Mouse (Mus musculus) intestine, embryonic 14.5 days (tissue): Measurements from ENCODE around the gene Fcgr2b. TPM values are rescaled to one million over a fixed set of nuclear protein-coding genes. Genes with fewer than 3 reads are reported as not detected.
"Not testable (repeated sequence)": the region's sequence is repeated elsewhere in the genome, so short reads cannot be mapped to it uniquely, and the experiment has no call there.

Source experiments
- ATAC-seq: fragments of 200-750 bp; cut with Nextera tagmentation; replicated peaks from 2 replicates; pipeline ENCODE4 v1.8.0; 2017; ENCODE audit warnings: low read depth, moderate number of reproducible peaks, moderate TSS enrichment, moderate library complexity; ENCODE audit not compliant: low FRiP score, low TSS enrichment
- DNase-seq: peaks from one replicate; pipeline ENCODE4 v3.0.0-alpha.2; 2018; ENCODE audit warnings: low spot score
- H3K27ac ChIP-seq: fragments of 300-500 bp; sonication (generic); 2 replicates; pipeline ENCODE4 v1.5.1; 2014; ENCODE audit warnings: low read depth, mild to moderate bottlenecking, control low read depth
- H3K27me3 ChIP-seq: fragments of 300-500 bp; sonication (generic); replicated peaks from 2 replicates; pipeline ENCODE4 v1.6.1; 2014; ENCODE audit warnings: low read length, control low read depth; ENCODE audit not compliant: control insufficient read depth, insufficient read depth
- H3K36me3 ChIP-seq: fragments of 300-500 bp; sonication (generic); 2 replicates; pipeline ENCODE4 v1.6.1; 2014; ENCODE audit warnings: low read length, control low read depth; ENCODE audit not compliant: control insufficient read depth, insufficient read depth
- H3K4me1 ChIP-seq: fragments of 300-500 bp; sonication (generic); replicated peaks from 2 replicates; pipeline ENCODE4 v1.6.1; 2014; ENCODE audit warnings: low read length, control low read depth, mixed read lengths; ENCODE audit not compliant: control insufficient read depth, insufficient read depth
- H3K4me2 ChIP-seq: fragments of 300-500 bp; sonication (generic); 2 replicates; pipeline ENCODE4 v1.6.1; 2014; ENCODE audit warnings: low read length
- H3K4me3 ChIP-seq: fragments of 300-500 bp; sonication (generic); 2 replicates; pipeline ENCODE4 v1.5.1; 2014; ENCODE audit warnings: low read depth, low read length, control low read depth, mixed read lengths
- H3K9ac ChIP-seq: fragments of 300-500 bp; sonication (generic); 2 replicates; pipeline ENCODE4 v1.6.1; 2014; ENCODE audit warnings: mild to moderate bottlenecking, low read length
- H3K9me3 ChIP-seq: fragments of 300-500 bp; sonication (generic); 2 replicates; pipeline ENCODE4 v1.6.1; 2016; ENCODE audit warnings: low read length, control low read depth; ENCODE audit not compliant: control insufficient read depth
- WGBS: fragments of 180-500 bp; shearing (Covaris S2); extraction: QIAGEN DNeasy Blood & Tissue Kit; methylation state at CpG from one replicate; pipeline ENCODE4 v1.1.7; 2014; 5-methylcytosine and 5-hydroxymethylcytosine counted together
- polyA plus RNA-seq: library from polyadenylated mRNA; unstranded; fragments of >200 nt; fragmentation: Nextera tagmentation; extraction: Ambion mirVana; gene quantifications from 2 replicates; pipeline ENCODE4 v1.2.1, GENCODE M21; 2014

The Fcgr2b gene
- polyA plus RNA-seq, 1 experiment from 2014 or later = 1.1 TPM

DNA sequence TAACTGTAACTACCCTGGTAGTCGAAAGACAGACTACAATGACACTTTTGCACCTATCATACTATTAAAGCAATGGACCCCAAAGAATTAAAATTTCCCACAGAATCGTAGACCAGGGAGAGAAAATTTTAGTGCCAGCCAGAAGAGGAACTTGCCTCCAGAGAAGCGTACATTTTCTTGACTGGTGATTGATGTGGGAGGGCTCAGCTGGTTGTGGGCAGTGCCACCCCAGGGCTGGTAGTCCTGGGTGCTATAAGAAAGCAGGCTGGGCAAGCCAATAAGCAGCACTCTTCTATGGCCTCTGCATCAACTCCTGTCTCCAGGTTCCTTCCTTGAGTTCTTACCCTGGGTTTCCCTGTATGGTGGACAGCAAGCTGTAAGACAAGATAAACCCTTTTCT, 8.7 kb upstream of the Fcgr2b start:
- no peak overlapping the region for H3K9ac ChIP-seq
- WGBS = 86% methylated on average over 3 of the region's 3 CpGs
- no peak overlapping the region for H3K4me3 ChIP-seq
- H3K27me3 ChIP-seq = no peaks in the 10 kb centered on the region
- no peak overlapping the region for H3K27ac ChIP-seq
- DNase-seq (no peak), ATAC-seq (no peak)
- H3K4me2 ChIP-seq = no peak overlapping the region
- H3K4me1 ChIP-seq = no peaks in the 10 kb centered on the region
- no peaks in the 10 kb centered on the region for H3K36me3 ChIP-seq
- H3K9me3 ChIP-seq = no peaks in the 10 kb centered on the region

DNA sequence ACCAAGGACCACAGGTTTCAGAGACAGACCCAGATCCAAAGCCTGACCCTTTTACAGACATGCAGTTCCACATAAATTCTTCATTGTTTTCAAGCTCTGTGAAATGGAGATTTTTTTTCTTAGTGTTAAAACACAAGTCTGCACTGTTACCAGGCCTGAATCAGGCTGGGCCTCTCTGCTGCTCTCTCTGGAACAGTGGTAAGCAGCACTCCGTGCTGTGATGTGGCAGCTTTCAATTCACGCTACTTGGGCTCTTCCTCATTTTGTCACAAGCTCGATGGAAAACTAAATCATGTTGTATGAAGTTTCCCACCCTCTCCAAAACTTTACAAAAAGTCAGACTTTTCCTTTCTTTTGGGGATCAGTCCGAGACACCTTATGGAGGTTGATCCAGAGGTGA, 6.7 kb upstream of the Fcgr2b start:
- Histone ChIP-seq H3K4me3 (no peak overlapping the region), H3K36me3 (no peaks in the 10 kb centered on the region), H3K27me3 (no peaks in the 10 kb centered on the region), H3K9ac (no peak overlapping the region), H3K9me3 (no peaks in the 10 kb centered on the region), H3K4me2 (no peak overlapping the region), H3K4me1 (no peaks in the 10 kb centered on the region), H3K27ac (no peak overlapping the region)
- 92% methylated on average over 4 of the region's 4 CpGs for WGBS
- DNase-seq = no peak
- no peak for ATAC-seq

DNA sequence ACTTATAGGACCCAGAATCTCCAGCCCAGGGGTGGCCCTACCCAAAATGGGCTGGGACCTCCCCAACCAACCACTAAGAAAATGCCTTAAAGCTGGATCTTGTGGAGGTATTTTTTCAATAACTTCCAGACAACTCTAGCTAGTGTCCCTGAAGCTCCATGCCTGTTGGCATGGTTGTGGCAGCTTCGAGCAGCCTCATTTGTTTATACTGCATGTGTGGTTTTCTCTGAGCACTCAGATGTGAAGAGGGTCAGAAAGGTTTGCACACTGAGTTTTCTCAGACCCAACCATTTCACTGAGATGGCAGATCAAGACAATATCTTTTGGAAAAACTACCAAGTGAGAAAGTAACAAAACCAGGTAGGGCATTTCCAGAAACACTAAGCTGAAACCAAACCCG, 6.0 kb upstream of the Fcgr2b start:
- no peak overlapping the region for H3K4me2 ChIP-seq
- H3K27me3 ChIP-seq = no peaks in the 10 kb centered on the region
- no peaks in the 10 kb centered on the region for H3K9me3 ChIP-seq
- WGBS = 64% methylated on average over 2 of the region's 2 CpGs
- H3K27ac ChIP-seq = no peak overlapping the region
- ATAC-seq (no peak), DNase-seq (no peak)
- H3K4me3 ChIP-seq = no peak overlapping the region
- no peaks in the 10 kb centered on the region for H3K4me1 ChIP-seq
- no peak overlapping the region for H3K9ac ChIP-seq
- no peaks in the 10 kb centered on the region for H3K36me3 ChIP-seq

DNA sequence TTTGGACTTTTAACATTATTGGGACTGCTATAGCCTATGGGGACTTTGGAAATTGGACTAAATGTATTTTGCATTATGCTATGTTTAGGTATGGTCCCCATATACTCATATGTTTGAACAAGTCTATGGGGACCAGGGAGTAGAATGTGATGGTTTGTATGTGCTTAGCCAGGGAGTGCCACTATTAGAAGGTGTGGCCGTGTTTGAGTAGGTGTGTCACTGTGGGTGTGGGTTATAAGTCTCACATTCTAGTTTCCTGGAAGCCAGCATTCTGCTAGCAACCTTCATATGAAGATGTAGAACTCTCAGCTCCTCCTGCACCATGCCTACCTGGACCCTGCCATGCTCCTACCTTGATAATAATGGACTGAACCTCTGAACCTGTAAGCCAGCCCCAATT, 5.3 kb upstream of the Fcgr2b start:
- ATAC-seq, H3K4me2 ChIP-seq, H3K9ac ChIP-seq, DNase-seq, H3K27me3 ChIP-seq, H3K4me3 ChIP-seq, H3K27ac ChIP-seq, H3K36me3 ChIP-seq, H3K4me1 ChIP-seq, H3K9me3 ChIP-seq: not testable (repeated sequence)
- 71% methylated on average over 1 of the region's 1 CpGs for WGBS

DNA sequence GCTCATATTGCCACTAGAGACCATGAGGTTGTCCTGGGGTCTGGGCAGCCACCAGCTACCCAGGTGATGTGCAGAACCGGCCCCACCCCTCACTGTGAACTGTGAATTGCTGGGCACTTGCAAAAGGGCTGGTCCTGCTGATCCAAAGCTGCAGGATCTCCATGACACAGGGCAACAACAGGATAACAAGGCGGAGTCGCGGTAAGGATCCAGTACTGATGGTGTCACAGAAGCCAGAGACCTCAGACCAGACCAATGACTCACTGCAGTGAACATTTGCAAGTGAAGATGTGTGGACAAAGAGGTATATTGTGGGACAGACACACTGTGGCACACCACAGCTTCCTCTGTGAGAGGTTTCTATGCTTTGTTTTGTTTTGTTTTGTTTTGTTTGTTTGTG, 2.3 kb upstream of the Fcgr2b start:
- no peak for ATAC-seq
- WGBS = 79% methylated on average over 4 of the region's 4 CpGs
- H3K27me3 ChIP-seq = no peaks in the 10 kb centered on the region

DNA sequence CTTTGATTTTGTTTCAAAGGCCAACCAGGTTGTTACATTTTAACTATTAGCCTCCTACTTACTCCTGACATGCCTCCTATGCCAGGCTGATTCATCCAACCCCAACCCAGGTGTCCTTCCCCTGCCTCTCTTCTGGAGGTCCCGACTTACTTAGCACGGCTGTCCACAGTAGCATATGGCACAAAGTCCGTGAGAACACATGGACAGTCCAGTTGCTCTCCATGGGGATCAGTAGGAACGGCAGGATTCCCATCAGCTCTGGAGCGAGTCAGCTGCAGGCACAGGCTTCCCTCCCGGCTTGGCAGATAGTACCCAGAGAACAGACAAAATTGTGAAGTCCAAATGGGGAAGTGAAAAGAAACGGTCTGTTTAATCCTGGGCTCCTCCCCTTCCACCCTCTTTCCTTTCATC, 591 bp downstream of the Fcgr2b start:
- Histone ChIP-seq H3K9me3 (no peaks in the 10 kb centered on the region), H3K4me3 (no peak overlapping the region), H3K27me3 (no peaks in the 10 kb centered on the region), H3K27ac (no peak overlapping the region), H3K4me2 (no peak overlapping the region), H3K4me1 (no peaks in the 10 kb centered on the region), H3K36me3 (no peaks in the 10 kb centered on the region), H3K9ac (no peak overlapping the region)
- ATAC-seq (no peak), DNase-seq (no peak)
- WGBS = 74% methylated on average over 7 of the region's 7 CpGs

More for the DNA sequence above, 2.3 kb upstream of the Fcgr2b start:
- Histone ChIP-seq H3K9me3 (no peaks in the 10 kb centered on the region), H3K4me2 (no peak overlapping the region), H3K36me3 (no peaks in the 10 kb centered on the region), H3K4me3 (no peak overlapping the region), H3K27ac (no peak overlapping the region), H3K9ac (no peak overlapping the region), H3K4me1 (no peaks in the 10 kb centered on the region)
- DNase-seq = no peak

DNA sequence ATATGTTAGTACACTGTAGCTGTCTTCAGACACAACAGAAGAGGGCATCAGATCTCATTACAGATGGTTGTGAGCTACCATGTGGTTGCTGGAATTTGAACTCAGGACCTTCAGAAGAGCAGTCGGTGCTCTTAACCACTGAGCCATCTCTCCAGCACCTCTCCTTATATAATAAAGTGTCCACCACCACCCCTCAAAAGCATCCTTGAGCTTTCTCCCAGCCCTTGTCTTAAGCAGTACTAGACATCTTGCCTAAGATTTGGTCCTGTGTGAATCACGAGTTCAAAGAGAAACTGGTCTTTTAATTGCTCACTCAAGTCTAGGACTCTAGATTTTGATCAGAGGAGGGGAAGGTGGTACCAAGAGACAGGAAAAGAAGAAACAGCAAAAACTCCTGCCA, 997 bp downstream of the Fcgr2b start:
- not testable (repeated sequence) for H3K27me3 ChIP-seq, ATAC-seq, H3K4me1 ChIP-seq, H3K9me3 ChIP-seq, H3K4me3 ChIP-seq, H3K27ac ChIP-seq, H3K9ac ChIP-seq, H3K36me3 ChIP-seq, H3K4me2 ChIP-seq, DNase-seq
- WGBS = 67% methylated on average over 2 of the region's 2 CpGs

DNA sequence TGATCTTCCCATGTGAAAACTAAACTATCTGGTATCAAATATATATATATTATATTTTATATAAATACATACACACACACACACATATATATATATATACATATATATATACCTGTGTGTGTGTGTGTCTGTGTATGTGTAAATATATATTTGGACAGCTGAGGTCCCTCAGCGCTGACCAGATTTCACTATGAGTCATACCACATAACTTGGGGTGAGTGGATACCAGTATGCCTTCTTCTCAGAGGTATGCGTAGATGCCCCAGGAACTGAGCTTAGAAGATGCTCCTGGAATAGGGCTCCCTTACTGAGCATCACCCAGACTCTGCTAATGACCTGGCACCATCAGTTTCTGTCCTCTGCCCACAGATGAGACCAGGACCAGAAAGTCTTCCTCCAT, 1.6 kb downstream of the Fcgr2b start:
- ATAC-seq = no peak
- H3K4me1 ChIP-seq = no peaks in the 10 kb centered on the region
- 96% methylated on average over 2 of the region's 2 CpGs for WGBS

DNA sequence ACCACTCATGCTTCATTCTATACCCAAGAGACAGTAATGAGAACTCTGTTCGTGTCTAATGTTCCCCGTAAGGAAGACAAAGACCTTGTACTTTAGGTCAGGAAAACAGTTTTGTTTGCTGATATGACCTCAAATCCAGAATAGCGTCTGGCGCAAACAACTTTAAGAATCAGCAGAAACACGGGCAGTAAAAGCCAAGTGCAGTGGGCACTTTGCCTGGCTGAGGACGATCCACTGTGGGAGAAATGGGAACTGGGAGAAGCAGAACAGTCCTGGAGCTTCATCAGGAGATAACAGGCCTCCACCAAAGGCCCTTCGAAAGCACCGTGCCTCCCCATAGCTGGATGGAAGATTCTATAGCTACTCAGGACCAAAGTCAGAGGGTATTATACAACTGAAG, 2.2 kb downstream of the Fcgr2b start:
- no peak overlapping the region for H3K27ac ChIP-seq
- 86% methylated on average over 8 of the region's 8 CpGs for WGBS
- DNase-seq (no peak), ATAC-seq (no peak)
- H3K4me1 ChIP-seq = no peaks in the 10 kb centered on the region
- H3K4me3 ChIP-seq = no peak overlapping the region
- no peaks in the 10 kb centered on the region for H3K9me3 ChIP-seq
- H3K9ac ChIP-seq = no peak overlapping the region
- H3K36me3 ChIP-seq = no peaks in the 10 kb centered on the region
- no peak overlapping the region for H3K4me2 ChIP-seq
- H3K27me3 ChIP-seq = no peaks in the 10 kb centered on the region

More for the DNA sequence above, 1.6 kb downstream of the Fcgr2b start:
- Histone ChIP-seq H3K4me3 (no peak overlapping the region), H3K27ac (no peak overlapping the region), H3K9ac (no peak overlapping the region), H3K9me3 (no peaks in the 10 kb centered on the region), H3K36me3 (no peaks in the 10 kb centered on the region), H3K27me3 (no peaks in the 10 kb centered on the region), H3K4me2 (no peak overlapping the region)
- no peak for DNase-seq
